Comparison of ENCODE assay signal across 16 mouse cellular contexts in the genomic region with DNA sequence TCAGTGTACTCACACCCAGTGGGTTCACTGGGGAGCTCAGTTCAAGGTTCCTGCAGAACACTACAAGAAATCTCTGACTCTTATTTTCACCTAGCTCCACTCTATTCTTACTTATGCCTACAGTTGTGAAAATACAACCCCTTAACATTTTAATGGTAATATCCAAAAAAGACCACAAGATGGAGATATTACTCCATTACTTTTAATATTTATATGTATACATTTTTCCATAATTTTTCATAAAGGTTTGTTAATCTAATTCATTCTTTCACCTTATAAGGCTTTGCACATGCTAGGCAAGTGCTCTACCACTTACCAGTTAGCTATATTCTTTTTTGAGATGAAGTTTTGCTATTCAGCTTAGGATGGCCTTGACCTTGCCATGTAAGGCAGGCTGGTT. TPM values are rescaled to one million over a fixed set of nuclear protein-coding genes. Genes with fewer than 3 reads are reported as not detected.
A peak's percentile ranks its signal among the peaks of the same experiment; 100 is the strongest.
DNase-seq lines count a peak whose midpoint lies in the region; ATAC-seq and TF ChIP-seq lines count a peak whose summit lies in the region.
"Had no signal": no experiment of that assay in that cellular context is flagged by ENCODE, and none has a peak within 500 bp of the region (broad histone marks: within the 10 kb centered on the region; RNA-seq: fewer than 3 reads in every experiment).

No protein-coding gene starts in this region.

- no peaks in the 10 kb centered on the region for H3K27me3 ChIP-seq in heart, adult 2 months (ENCODE audit: control insufficient read depth, insufficient read depth, low read length)
- H3K27me3 ChIP-seq in midbrain, embryonic 14.5 days (ENCODE audit: control insufficient read depth, insufficient read depth, low read length): no peaks in the 10 kb centered on the region
- H3K27me3 ChIP-seq in midbrain, embryonic 11.5 days (ENCODE audit: control insufficient read depth, insufficient read depth, low read length): no peaks in the 10 kb centered on the region
- H3K27me3 ChIP-seq in splenic B cell, adult 2 months (ENCODE audit: control insufficient read depth, insufficient read depth, low read length, poor library complexity, severe bottlenecking): no peaks in the 10 kb centered on the region
- H3K27me3 ChIP-seq: heart, embryonic 13.5 days; hindbrain, embryonic 15.5 days; lung, embryonic 15.5 days; neural tube, embryonic 15.5 days had no signal

- no peaks in the 10 kb centered on the region for H3K9me3 ChIP-seq in midbrain, embryonic 14.5 days (ENCODE audit: control insufficient read depth, low read length)
- H3K9me3 ChIP-seq in midbrain, embryonic 11.5 days (ENCODE audit: control insufficient read depth, low read length): no peaks in the 10 kb centered on the region
- H3K9me3 ChIP-seq: heart, embryonic 13.5 days; hindbrain, embryonic 15.5 days; lung, embryonic 15.5 days; neural tube, embryonic 15.5 days had no signal

- intact Hi-C loops in heart, adult 2 months (cut with DNase I): loop anchor here (5.0 kb wide), 1 partner anchor 376 kb away; no protein-coding TSS in a partner anchor

- H3K9ac ChIP-seq in heart, adult 2 months (ENCODE audit: low read depth, low read length): no peak overlapping the region
- no peak overlapping the region for H3K9ac ChIP-seq in midbrain, embryonic 14.5 days (replicated peaks; ENCODE audit: low read length)
- no peak overlapping the region for H3K9ac ChIP-seq in midbrain, embryonic 11.5 days (ENCODE audit: low read length)
- H3K9ac ChIP-seq: heart, embryonic 13.5 days; hindbrain, embryonic 15.5 days; lung, embryonic 15.5 days; neural tube, embryonic 15.5 days had no signal

- no peaks in the 10 kb centered on the region for H3K36me3 ChIP-seq in heart, adult 2 months (ENCODE audit: control insufficient read depth, insufficient read depth, low read length)
- no peaks in the 10 kb centered on the region for H3K36me3 ChIP-seq in midbrain, embryonic 14.5 days (ENCODE audit: control insufficient read depth, insufficient read depth, low read length)
- no peaks in the 10 kb centered on the region for H3K36me3 ChIP-seq in midbrain, embryonic 11.5 days (ENCODE audit: control insufficient read depth, insufficient read depth, low read length)
- no peaks in the 10 kb centered on the region for H3K36me3 ChIP-seq in splenic B cell, adult 2 months (ENCODE audit: control insufficient read depth, insufficient read depth, low read length, poor library complexity, severe bottlenecking)
- H3K36me3 ChIP-seq: heart, embryonic 13.5 days; hindbrain, embryonic 15.5 days; lung, embryonic 15.5 days; neural tube, embryonic 15.5 days had no signal

- TF ChIP-seq POLR2A in heart, adult 2 months (IDR thresholded peaks at IDR 0.05; ENCODE audit: insufficient read depth, low read depth, low read length): no peak
- TF ChIP-seq POLR2A in brain, embryonic 14.5 days (IDR thresholded peaks at IDR 0.05; ENCODE audit: borderline replicate concordance, extremely low read depth, insufficient read depth, insufficient read length, poor library complexity, severe bottlenecking): no peak

- no peaks in the 10 kb centered on the region for H3K4me1 ChIP-seq in heart, adult 2 months (ENCODE audit: control insufficient read depth, insufficient read depth, low read length)
- H3K4me1 ChIP-seq in midbrain, embryonic 14.5 days (ENCODE audit: control insufficient read depth, insufficient read depth, low read length): no peaks in the 10 kb centered on the region
- H3K4me1 ChIP-seq in midbrain, embryonic 11.5 days (ENCODE audit: control insufficient read depth, insufficient read depth, low read length): no peaks in the 10 kb centered on the region
- H3K4me1 ChIP-seq: heart, embryonic 13.5 days; hindbrain, embryonic 15.5 days; lung, embryonic 15.5 days; neural tube, embryonic 15.5 days had no signal

- no peak for DNase-seq in heart, adult 2 months
- no peak for DNase-seq in heart, adult 11 months
- DNase-seq in midbrain, embryonic 14.5 days: peak; percentile 51
- no peak for DNase-seq in midbrain, embryonic 11.5 days (ENCODE audit: low spot score, missing footprints)
- peak; percentile 21 for DNase-seq in brain, embryonic 14.5 days (ENCODE audit: low read depth)
- peak; percentile 50 for DNase-seq in splenic B cell, adult 2 months (ENCODE audit: low read depth, low spot score)
- no peak for DNase-seq in adrenal gland, postnatal 25 days
- DNase-seq in frontal cortex, postnatal 10 days (ENCODE audit: low spot score in 2 of 2): no peak
- DNase-seq: cerebellum, adult 18-20 months; gastrocnemius, postnatal 14 days; kidney, postnatal 10 days; thymus, postnatal 14 days had no signal

- no peak for ATAC-seq in midbrain, embryonic 14.5 days (ENCODE audit: low FRiP score, low TSS enrichment)
- ATAC-seq in midbrain, embryonic 11.5 days (ENCODE audit: low FRiP score): no peak

- TF ChIP-seq EP300 in heart, adult 2 months (IDR thresholded peaks at IDR 0.05; ENCODE audit: insufficient read depth, low read depth, low read length): no peak

- TF ChIP-seq CTCF in heart, adult 2 months (IDR thresholded peaks at IDR 0.05): peak; percentile 72
- no peak for TF ChIP-seq CTCF in brain, embryonic 14.5 days (IDR thresholded peaks at IDR 0.05; ENCODE audit: borderline replicate concordance, extremely low read depth, insufficient read depth, insufficient read length)

- no peak overlapping the region for H3K4me3 ChIP-seq in heart, adult 2 months
- H3K4me3 ChIP-seq in midbrain, embryonic 14.5 days (replicated peaks; ENCODE audit: low read depth, low read length): no peak overlapping the region
- no peak overlapping the region for H3K4me3 ChIP-seq in midbrain, embryonic 11.5 days (ENCODE audit: low read depth, low read length)
- H3K4me3 ChIP-seq: heart, embryonic 13.5 days; hindbrain, embryonic 15.5 days; lung, embryonic 15.5 days; neural tube, embryonic 15.5 days had no signal

- peaks cover 3% of the 10 kb centered on the region for H3K79me2 ChIP-seq in heart, adult 2 months (replicated peaks; ENCODE audit: control insufficient read depth, insufficient read depth, low read length)

- no peak overlapping the region for H3K4me2 ChIP-seq in midbrain, embryonic 14.5 days (ENCODE audit: low read length)
- no peak overlapping the region for H3K4me2 ChIP-seq in midbrain, embryonic 11.5 days
- H3K4me2 ChIP-seq: heart, embryonic 13.5 days; hindbrain, embryonic 15.5 days; lung, embryonic 15.5 days; neural tube, embryonic 15.5 days had no signal

- no peak overlapping the region for H3K27ac ChIP-seq in heart, adult 2 months
- H3K27ac ChIP-seq in midbrain, embryonic 14.5 days (replicated peaks; ENCODE audit: low read depth, low read length): no peak overlapping the region
- H3K27ac ChIP-seq in midbrain, embryonic 11.5 days (ENCODE audit: low read depth, low read length): no peak overlapping the region
- H3K27ac ChIP-seq: heart, embryonic 13.5 days; hindbrain, embryonic 15.5 days; lung, embryonic 15.5 days; neural tube, embryonic 15.5 days had no signal

RNA-seq across cellular contexts. Expression of a gene that starts 11.0 kb away (rescaled TPM):
- total RNA-seq in heart, adult 2 months (2021): 10 to 100 TPM; 15.0 to 18.3 TPM
- 7.2 and 11.2 TPM in 2 replicates for polyA plus RNA-seq in heart, adult 2 months (2012; rRNA removed)
- 20.7 and 22.2 TPM in 2 replicates for polyA plus RNA-seq in midbrain, embryonic 14.5 days (2014; fragmentation: Nextera tagmentation; extraction: Ambion mirVana)
- 26.4 and 32.7 TPM in 2 replicates for polyA plus RNA-seq in midbrain, embryonic 11.5 days (2014; fragmentation: Nextera tagmentation; extraction: Ambion mirVana)
- polyA plus RNA-seq in brain, embryonic 14.5 days (2012; rRNA removed): 12.0 and 13.6 TPM in 2 replicates
- total RNA-seq in adrenal gland, postnatal 25 days (2021): 33.9 and 45.4 TPM in 2 replicates

Comparison
In these comparisons a context has a peak if more than half of its experiments do, and no peak if none do; other contexts are left out.
1. DNase-seq: peak in midbrain, embryonic 14.5 days (single experiment), brain, embryonic 14.5 days (single experiment) and splenic B cell, adult 2 months (single experiment); none in heart, adult 2 months (0 of 2), heart, adult 11 months (single experiment), midbrain, embryonic 11.5 days (single experiment), adrenal gland, postnatal 25 days (single experiment) and frontal cortex, postnatal 10 days (0 of 2).